In the genomic region with DNA sequence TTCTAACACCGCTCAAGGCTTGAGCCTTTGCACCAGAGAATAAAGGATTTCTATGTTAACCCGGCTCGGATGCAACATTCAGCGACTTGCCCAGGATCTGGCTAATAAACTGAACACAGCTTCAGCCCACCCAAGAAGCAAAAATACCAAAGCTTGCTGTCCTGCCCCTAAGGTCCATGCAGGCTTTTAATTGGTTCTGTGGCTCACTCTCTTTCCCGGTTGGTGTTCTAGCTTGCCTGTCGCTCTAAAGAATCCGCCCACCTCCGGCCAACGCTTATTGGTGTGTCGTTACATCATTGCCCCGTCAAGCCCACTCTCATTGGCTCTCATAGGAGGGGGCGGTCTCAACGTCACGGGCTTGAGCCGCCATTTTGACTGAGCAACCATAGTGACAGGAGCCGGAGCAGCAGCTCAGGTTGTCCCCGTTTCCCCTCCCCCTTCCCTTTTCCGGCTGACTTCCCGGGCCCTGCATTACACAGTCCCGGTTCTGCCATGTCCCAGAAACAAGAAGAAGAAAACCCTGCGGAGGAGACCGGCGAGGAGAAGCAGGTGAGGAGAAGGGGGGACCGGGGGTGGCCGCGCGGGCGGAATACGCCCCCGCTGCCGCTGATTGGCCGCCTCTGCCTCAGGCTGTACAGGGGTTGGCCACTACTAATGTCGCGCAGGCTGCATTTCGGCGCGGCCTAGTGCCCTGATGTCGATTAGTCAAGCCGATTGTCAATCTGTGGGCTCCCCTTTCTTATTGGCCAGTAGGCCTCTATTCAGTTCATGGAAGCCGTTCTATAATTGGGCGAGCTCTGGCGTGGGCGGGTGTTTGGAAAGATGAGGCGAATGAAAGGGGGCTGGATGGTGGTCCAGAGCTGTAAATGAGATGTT, we compare ENCODE assay signal across 8 mouse cellular contexts. TPM values are rescaled to one million over a fixed set of nuclear protein-coding genes. Genes with fewer than 3 reads are reported as not detected.
DNase-seq lines count a peak whose midpoint lies in the region; ATAC-seq lines count a peak whose summit lies in the region.

A gene (plus strand): TSS at position 366 of the 876 bp plus-strand sequence.

- H3K4me1 ChIP-seq in hindbrain, embryonic 14.5 days (replicated peaks; ENCODE audit: control insufficient read depth, insufficient read depth, low read length), result peaks cover 13% of the 10 kb centered on the region

- peak within 1 kb of the TSS; percentile 48 for H3K4me3 ChIP-seq in hindbrain, embryonic 14.5 days (replicated peaks; ENCODE audit: low read length)

- WGBS in hindbrain, embryonic 14.5 days, result under 1% methylated on average over 44 of the region's 44 CpGs

- no peaks in the 10 kb centered on the region for H3K9me3 ChIP-seq in hindbrain, embryonic 14.5 days (ENCODE audit: control insufficient read depth, low read length)

- peak within 1 kb of the TSS; percentile 67 for H3K9ac ChIP-seq in hindbrain, embryonic 14.5 days

- DNase-seq in R1 (ENCODE audit: low read depth, low spot score), result peak; percentile 100
- peak; percentile 96 to 97 for DNase-seq in cerebellum, postnatal 25 days
- DNase-seq in frontal cortex, postnatal 25 days (ENCODE audit: low spot score in 2 of 2), result peak; percentile 94 to 95
- peak; percentile 98 for DNase-seq in hindbrain, embryonic 14.5 days (ENCODE audit: low spot score)
- DNase-seq in layer of hippocampus, postnatal 36 days, result peak; percentile 98
- peak; percentile 100 for DNase-seq in lung, postnatal 36 days
- peak; percentile 100 for DNase-seq in retina, postnatal 1 day
- peak; percentile 93 to 96 for DNase-seq in urinary bladder, adult 18-20 months (ENCODE audit: low spot score in 2 of 2)

- peak; percentile 98 for ATAC-seq in hindbrain, embryonic 14.5 days (ENCODE audit: low FRiP score)

- peak within 1 kb of the TSS; percentile 87 for H3K4me2 ChIP-seq in hindbrain, embryonic 14.5 days (replicated peaks)

- H3K27ac ChIP-seq in hindbrain, embryonic 14.5 days, result peak within 1 kb of the TSS; percentile 94

- H3K27me3 ChIP-seq in hindbrain, embryonic 14.5 days (ENCODE audit: control insufficient read depth, insufficient read depth, low read length), result no peaks in the 10 kb centered on the region

- H3K36me3 ChIP-seq in hindbrain, embryonic 14.5 days (replicated peaks; ENCODE audit: control insufficient read depth, insufficient read depth), result peaks cover 45% of the 10 kb centered on the region

RNA-seq across cellular contexts. Expression of the gene that starts here (rescaled TPM):
- polyA plus RNA-seq in hindbrain, embryonic 14.5 days (2014; fragmentation: Nextera tagmentation; extraction: Ambion mirVana), result 95.1 and 102 TPM in 2 replicates
- 100 to 1,000 TPM; 310 TPM for total RNA-seq in layer of hippocampus, postnatal 36 days (2021)

Comparison
In these comparisons a context has a peak if more than half of its experiments do, and no peak if none do; other contexts are left out.
1. Peak in every context shown above with its lines: DNase-seq, ATAC-seq, H3K4me3 ChIP-seq and H3K27ac ChIP-seq.